Mouse (Mus musculus) cerebellum, adult 11 months (tissue): ENCODE measurements around the gene Cfap97d2.
A peak's percentile ranks its signal among the peaks of the same experiment; 100 is the strongest.

Source experiments
- DNase-seq: peaks from one replicate; pipeline ENCODE4 v3.0.0; 2022

Gene Cfap97d2

GRCm38 (mm10) chr8:13705668-13706067 is at the start of gene Cfap97d2:
TSS of gene Cfap97d2 (plus strand) at chr8:13705889.
- DNase-seq = no peak

DNA sequence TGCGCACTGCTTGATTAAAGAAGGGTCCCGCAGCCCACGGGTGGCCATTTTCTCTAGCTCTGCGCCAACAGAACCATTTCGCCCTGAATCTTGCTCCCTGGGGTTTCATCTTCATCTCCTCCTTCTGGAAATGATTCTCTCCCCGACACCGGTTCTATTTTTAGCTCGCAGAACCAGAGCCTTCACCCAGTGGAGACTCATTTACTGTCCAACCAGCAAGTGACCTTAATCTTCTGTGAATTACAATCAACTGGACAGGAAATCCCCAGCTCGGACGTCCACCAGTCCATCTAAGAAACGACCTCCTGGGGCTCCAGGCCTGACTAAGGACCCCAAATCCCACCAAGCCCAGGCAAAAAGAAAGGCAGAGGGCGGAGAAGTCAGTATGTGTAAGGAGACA is 48.2 kb upstream of the Cfap97d2 start:
- DNase-seq = no peak

DNA sequence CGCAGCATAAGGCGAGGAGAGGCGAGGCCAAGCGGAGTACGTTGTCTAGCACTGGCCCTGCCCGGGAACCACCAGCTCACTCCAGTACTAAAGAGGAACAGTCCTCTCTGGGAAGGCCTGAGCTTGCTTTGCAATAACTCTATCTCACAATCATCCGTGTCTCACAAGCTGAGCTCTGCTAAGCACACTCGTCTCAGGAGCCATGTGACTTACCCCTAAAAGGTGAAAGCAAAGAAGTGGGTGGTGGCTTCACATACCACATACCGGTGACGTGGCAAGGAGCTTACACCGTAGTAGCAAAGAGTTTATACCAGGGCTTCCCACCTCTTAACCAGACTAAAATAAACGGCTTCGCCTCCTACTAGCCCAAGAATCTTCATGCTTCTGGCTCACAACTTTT is 45.4 kb upstream of the Cfap97d2 start:
- DNase-seq = no peak

GRCm38 (mm10) chr8:13664711-13665210 is 40.9 kb upstream of the Cfap97d2 start:
- no peak for DNase-seq

DNA sequence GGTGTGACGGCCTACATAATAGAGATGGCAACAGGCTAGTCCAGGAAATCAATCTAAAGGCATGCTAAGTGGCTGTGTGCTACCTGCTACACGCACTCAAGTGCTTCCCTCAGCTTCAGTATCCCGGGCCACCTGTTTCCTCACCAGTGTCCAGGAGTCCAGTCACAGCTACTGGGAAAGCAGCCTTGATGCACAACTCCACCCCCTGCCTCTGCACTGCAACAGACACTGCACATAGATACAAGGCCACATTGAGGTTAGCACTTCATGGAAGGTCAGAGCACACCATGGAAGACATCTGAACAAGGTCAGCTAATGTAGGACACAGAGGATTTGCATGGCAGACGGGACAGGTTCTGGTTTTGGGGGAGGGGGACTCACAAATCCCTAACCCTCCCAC is 40.2 kb upstream of the Cfap97d2 start:
- DNase-seq = no peak

GRCm38 (mm10) chr8:13665944-13666343 is 39.7 kb upstream of the Cfap97d2 start:
- DNase-seq = no peak

- no peak for DNase-seq
Observed at GRCm38 (mm10) chr8:13667917-13668316, 37.8 kb upstream of the Cfap97d2 start.

- DNase-seq = no peak
Observed at GRCm38 (mm10) chr8:13668367-13668766, 37.3 kb upstream of the Cfap97d2 start.

GRCm38 (mm10) chr8:13670011-13670471 is 35.6 kb upstream of the Cfap97d2 start:
- DNase-seq = peak; percentile 59

DNA sequence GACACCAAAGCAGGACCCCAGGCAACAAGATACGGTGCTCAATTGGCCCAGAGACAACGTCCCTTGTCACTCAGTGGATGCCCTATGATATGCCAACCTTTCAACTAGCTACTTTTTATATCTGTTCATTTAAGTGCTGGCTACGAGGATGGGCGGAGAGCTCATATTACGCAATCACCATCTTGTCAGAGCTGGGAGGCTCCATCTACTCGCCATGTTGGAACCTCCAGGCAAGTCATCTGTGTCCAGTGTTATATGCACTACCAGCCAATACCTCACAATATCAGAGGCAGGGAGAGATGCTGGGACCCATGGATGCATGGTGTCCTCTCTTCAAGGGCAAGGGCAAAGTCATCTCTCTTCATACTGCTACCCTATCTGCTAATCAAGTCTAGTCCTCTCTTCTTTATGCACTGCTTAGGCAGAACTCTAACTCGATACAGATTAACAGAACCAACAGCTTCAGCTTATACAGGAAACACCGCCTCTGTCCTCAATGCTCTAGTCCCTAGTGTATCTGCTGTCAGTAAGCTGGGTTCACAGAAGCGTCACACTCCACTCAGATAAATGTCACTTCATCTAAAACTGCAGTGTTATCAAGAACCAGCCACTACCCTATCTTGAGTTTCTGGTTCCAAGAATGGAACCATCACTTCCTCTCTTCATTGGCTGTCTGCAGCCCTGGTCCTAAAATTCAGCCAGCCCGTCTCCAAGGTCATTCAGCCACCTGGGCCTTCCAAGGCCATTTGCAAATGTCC is 34.3 kb upstream of the Cfap97d2 start:
- DNase-seq = no peak

GRCm38 (mm10) chr8:13673215-13673614 is 32.5 kb upstream of the Cfap97d2 start:
- DNase-seq = no peak

- no peak for DNase-seq
Observed at GRCm38 (mm10) chr8:13674294-13675010, 31.2 kb upstream of the Cfap97d2 start.

GRCm38 (mm10) chr8:13675121-13675520 is 30.6 kb upstream of the Cfap97d2 start:
- no peak for DNase-seq

- no peak for DNase-seq
Observed at GRCm38 (mm10) chr8:13675524-13675923, 30.2 kb upstream of the Cfap97d2 start.

DNA sequence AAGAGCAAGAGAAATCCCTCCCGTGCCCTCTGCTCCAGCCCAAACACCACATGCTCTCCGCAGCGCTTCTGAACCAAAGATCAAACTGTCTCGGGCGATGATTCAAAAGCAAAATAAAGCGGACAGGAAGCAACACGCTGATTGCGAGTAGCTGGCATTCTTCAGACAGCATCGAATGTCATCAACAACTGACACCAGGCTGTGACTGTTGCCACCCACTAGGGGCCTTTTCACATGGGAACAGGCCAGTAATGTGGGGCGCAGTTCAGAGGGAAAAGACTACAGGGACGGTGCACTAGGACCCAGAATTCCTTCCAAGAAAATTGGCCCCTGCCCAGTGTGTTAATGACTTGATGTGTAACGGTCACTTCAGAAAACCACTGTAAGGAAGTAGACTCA is 29.4 kb upstream of the Cfap97d2 start:
- peak; percentile 65 for DNase-seq

DNA sequence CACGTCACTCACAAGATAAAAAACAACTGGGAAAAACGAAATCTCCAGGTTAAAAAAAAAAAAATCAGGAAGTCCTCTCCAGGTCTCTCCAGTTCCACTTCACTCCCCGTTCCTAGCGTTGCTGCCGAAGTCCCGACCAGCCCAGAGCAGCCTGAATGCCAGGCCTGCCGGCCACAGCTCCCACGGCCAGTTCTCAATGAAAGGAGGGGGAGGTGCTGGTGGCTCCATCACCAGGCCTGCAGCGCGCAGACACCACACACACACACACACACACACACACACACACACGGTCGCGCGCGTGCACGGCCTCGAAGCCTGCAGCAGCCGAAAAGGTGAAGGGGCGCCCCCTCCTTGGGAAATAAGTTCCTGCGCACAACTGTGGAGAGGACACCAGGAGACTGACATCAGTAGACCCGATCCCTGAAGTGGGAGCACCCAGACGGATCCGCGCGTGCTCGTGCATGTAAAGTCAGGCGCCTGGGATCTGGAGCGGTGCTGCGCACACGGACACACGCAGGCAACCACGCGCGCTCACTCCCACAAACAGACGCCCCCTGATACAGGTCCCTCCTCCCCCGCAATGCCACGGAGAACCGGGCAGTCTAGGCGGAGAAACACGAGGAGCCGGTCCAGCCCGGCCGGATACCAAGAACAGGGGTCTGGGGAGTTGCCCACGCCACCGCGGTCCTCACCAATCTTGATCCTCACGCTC is 28.8 kb upstream of the Cfap97d2 start:
- DNase-seq = peak; percentile 72

GRCm38 (mm10) chr8:13677413-13677883 is 28.2 kb upstream of the Cfap97d2 start, which contains the start of gene Rasa3:
TSS of gene Rasa3 (minus strand) at chr8:13677603.
- DNase-seq = peak; percentile 95

- no peak for DNase-seq
Observed at GRCm38 (mm10) chr8:13678182-13678581, 27.5 kb upstream of the Cfap97d2 start.

GRCm38 (mm10) chr8:13684131-13684530 is 21.6 kb upstream of the Cfap97d2 start:
- DNase-seq = no peak

DNA sequence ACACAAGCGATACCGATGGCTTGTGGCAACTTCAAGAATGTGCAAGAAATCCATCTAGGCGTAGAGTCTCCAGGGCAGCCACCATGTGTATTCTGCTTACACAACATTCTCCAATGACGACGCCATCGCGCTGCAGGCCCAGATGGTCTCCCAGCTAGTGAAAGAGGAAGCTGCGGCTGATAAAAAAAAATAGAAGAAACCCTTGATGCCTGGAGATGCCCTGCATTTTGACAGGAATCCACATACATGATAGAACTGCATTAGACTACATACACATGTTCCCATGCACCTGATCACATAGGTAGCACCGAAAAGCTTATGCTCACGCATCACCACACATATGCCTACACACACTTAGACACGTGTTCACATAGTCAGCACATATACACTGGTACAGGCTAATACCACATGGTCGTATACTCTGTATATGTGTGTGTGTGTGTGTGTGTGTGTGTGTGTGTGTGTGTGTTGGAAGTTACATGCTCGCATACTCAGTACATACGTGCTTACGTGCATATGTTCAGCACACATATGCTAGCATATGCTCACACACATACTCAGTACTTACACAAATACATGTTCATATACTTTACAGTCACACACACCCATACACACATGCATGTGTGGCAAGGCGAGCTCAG is 19.9 kb upstream of the Cfap97d2 start:
- peak; percentile 49 for DNase-seq

- DNase-seq = no peak
Observed at GRCm38 (mm10) chr8:13686426-13686825, 19.3 kb upstream of the Cfap97d2 start.

GRCm38 (mm10) chr8:13687101-13687717 is 18.5 kb upstream of the Cfap97d2 start:
- no peak for DNase-seq
